Mouse (Mus musculus) common myeloid progenitor, adult 5-6 weeks (primary cell): ENCODE data around the gene Fat2. TPM values are rescaled to one million over a fixed set of nuclear protein-coding genes. Genes with fewer than 3 reads are reported as not detected.

Experiments used
- ATAC-seq: replicated peaks from 2 replicates; pipeline ENCODE4 v1.8.0; 2016; ENCODE audit warnings: low read depth, mild to moderate bottlenecking, moderate TSS enrichment, inconsistent platforms; ENCODE audit not compliant: poor library complexity, severe bottlenecking
- total RNA-seq: library from RNA; stranded (forward); fragments of 200-1000, 187-1606 nt; gene quantifications from 2 replicates; pipeline ENCODE4 v1.2.3, GENCODE M21; 2017

Fat2 gene
- total RNA-seq, 1 experiment from 2014 or later = not detected

GRCm38 (mm10) chr11:55204159-55204596 lies 132.2 kb downstream of the Fat2 start, which contains the start of gene Slc36a1:
Gene Slc36a1, plus strand, starts transcription at chr11:55204350.
- ATAC-seq = peak; percentile 85

Other genes with a start within 250 kb of the Fat2 start
- gene Gm2a, start 238.4 kb downstream of the Fat2 start, total RNA-seq = 71.7 and 72.2 TPM in 2 replicates
- gene Slc36a3, start 184.9 kb downstream of the Fat2 start, total RNA-seq = not detected in 2 replicates
- gene Slc36a2, start 151.5 kb downstream of the Fat2 start, total RNA-seq = 0.14 TPM in 1 of 2 replicates, not detected in the other
- 5.6 and 6.1 TPM in 2 replicates for gene Slc36a1, start 132.2 kb downstream of the Fat2 start, total RNA-seq
- not detected in 2 replicates for gene Sparc, start 86.6 kb upstream of the Fat2 start, total RNA-seq
- gene Atox1, start 124.7 kb upstream of the Fat2 start, total RNA-seq = 27.7 and 48.8 TPM in 2 replicates
- 123 and 135 TPM in 2 replicates for gene G3bp1, start 133.1 kb upstream of the Fat2 start, total RNA-seq